Mouse (Mus musculus): Measurements from ENCODE around the gene Haus5. TPM values are rescaled to one million over a fixed set of nuclear protein-coding genes. Genes with fewer than 3 reads are reported as not detected.

Gene Haus5
- polyA plus RNA-seq, 1 experiment from 2014 or later: 41.2 TPM

- Histone ChIP-seq H3K27me3 (peaks cover 9% of the 10 kb centered on the region), H3K9me3 (replicated peaks) (no peaks in the 10 kb centered on the region), H3K36me3 (peaks cover 36% of the 10 kb centered on the region), H3K4me3 (replicated peaks) (peak within 1 kb of the TSS; percentile 77), H3K27ac (replicated peaks) (peak within 1 kb of the TSS; percentile 61), H3K4me2 (replicated peaks) (peak within 1 kb of the TSS; percentile 77), H3K9ac (peak within 1 kb of the TSS; percentile 74), H3K4me1 (peaks cover 11% of the 10 kb centered on the region)
- WGBS: 2% methylated on average over 44 of the region's 44 CpGs
- peak; percentile 93 for ATAC-seq (ENCODE audit: insufficient number of reproducible peaks, low FRiP score, low TSS enrichment, low read depth)
These were observed 39.0 kb downstream of the Haus5 start, which contains the start of gene Cox6b1 for GRCm38 (mm10) chr7:30625530-30626384. Cox6b1 (minus strand) TSS chr7:30626151.

- no peak overlapping the region for H3K27ac ChIP-seq (replicated peaks)
- no peak overlapping the region for H3K9ac ChIP-seq
- peaks cover 78% of the 10 kb centered on the region for H3K36me3 ChIP-seq
- no peaks in the 10 kb centered on the region for H3K27me3 ChIP-seq
- H3K4me2 ChIP-seq (replicated peaks): no peak overlapping the region
- ATAC-seq (ENCODE audit: insufficient number of reproducible peaks, low FRiP score, low TSS enrichment, low read depth): no peak
- H3K9me3 ChIP-seq (replicated peaks): no peaks in the 10 kb centered on the region
- H3K4me3 ChIP-seq (replicated peaks): no peak overlapping the region
- no peaks in the 10 kb centered on the region for H3K4me1 ChIP-seq
- WGBS: 88% methylated on average over 3 of the region's 3 CpGs
These were observed 45.6 kb downstream of the Haus5 start for GRCm38 (mm10) chr7:30619202-30619601.

GRCm38 (mm10) chr7:30618658-30619057 lies 46.1 kb downstream of the Haus5 start:
- Histone ChIP-seq H3K4me3 (replicated peaks) (no peak overlapping the region), H3K36me3 (peaks cover 74% of the 10 kb centered on the region), H3K27me3 (no peaks in the 10 kb centered on the region), H3K4me2 (replicated peaks) (no peak overlapping the region), H3K9me3 (replicated peaks) (no peaks in the 10 kb centered on the region), H3K27ac (replicated peaks) (no peak overlapping the region), H3K9ac (no peak overlapping the region; the same call in 1 of the 2 replicates), H3K4me1 (no peaks in the 10 kb centered on the region)
- ATAC-seq (ENCODE audit: insufficient number of reproducible peaks, low FRiP score, low TSS enrichment, low read depth): no peak
- WGBS: 98% methylated on average over 9 of the region's 9 CpGs

GRCm38 (mm10) chr7:30615049-30615760 lies 49.6 kb downstream of the Haus5 start:
- WGBS: 57% methylated on average over 5 of the region's 5 CpGs
- no peak overlapping the region for H3K4me3 ChIP-seq (replicated peaks)
- H3K4me1 ChIP-seq: no peaks in the 10 kb centered on the region
- no peaks in the 10 kb centered on the region for H3K9me3 ChIP-seq (replicated peaks)
- no peak for ATAC-seq (ENCODE audit: insufficient number of reproducible peaks, low FRiP score, low TSS enrichment, low read depth)
- H3K36me3 ChIP-seq: peaks cover 48% of the 10 kb centered on the region
- H3K27me3 ChIP-seq: no peaks in the 10 kb centered on the region
- H3K27ac ChIP-seq (replicated peaks): no peak overlapping the region
- H3K4me2 ChIP-seq (replicated peaks): no peak overlapping the region
- H3K9ac ChIP-seq: no peak overlapping the region

- Histone ChIP-seq H3K4me1 (no peaks in the 10 kb centered on the region), H3K27ac (replicated peaks) (no peak overlapping the region), H3K4me3 (replicated peaks) (no peak overlapping the region), H3K4me2 (replicated peaks) (no peak overlapping the region), H3K9me3 (replicated peaks) (no peaks in the 10 kb centered on the region), H3K9ac (no peak overlapping the region), H3K27me3 (no peaks in the 10 kb centered on the region), H3K36me3 (peaks cover 45% of the 10 kb centered on the region)
- 68% methylated on average over 2 of the region's 2 CpGs for WGBS
- no peak for ATAC-seq (ENCODE audit: insufficient number of reproducible peaks, low FRiP score, low TSS enrichment, low read depth)
These were observed 50.3 kb downstream of the Haus5 start for GRCm38 (mm10) chr7:30614454-30614853.

- no peak overlapping the region for H3K27ac ChIP-seq (replicated peaks)
- H3K9ac ChIP-seq: no peak overlapping the region
- H3K4me3 ChIP-seq (replicated peaks): no peak overlapping the region
- no peaks in the 10 kb centered on the region for H3K9me3 ChIP-seq (replicated peaks)
- no peaks in the 10 kb centered on the region for H3K27me3 ChIP-seq
- H3K4me2 ChIP-seq (replicated peaks): no peak overlapping the region
- H3K4me1 ChIP-seq: no peaks in the 10 kb centered on the region
- H3K36me3 ChIP-seq: peaks cover 37% of the 10 kb centered on the region
- WGBS: 25% methylated on average over 14 of the region's 14 CpGs
- ATAC-seq (ENCODE audit: insufficient number of reproducible peaks, low FRiP score, low TSS enrichment, low read depth): no peak; the same call in 1 of the 2 replicates
These were observed 51.2 kb downstream of the Haus5 start for GRCm38 (mm10) chr7:30613529-30614112.

- H3K36me3 ChIP-seq: peaks cover 29% of the 10 kb centered on the region
- no peak within 1 kb of the TSS for H3K27ac ChIP-seq (replicated peaks)
- no peaks in the 10 kb centered on the region for H3K27me3 ChIP-seq
- peaks cover 6% of the 10 kb centered on the region; the same call in 1 of the 2 replicates for H3K4me1 ChIP-seq
- no peak for ATAC-seq (ENCODE audit: insufficient number of reproducible peaks, low FRiP score, low TSS enrichment, low read depth)
- no peak within 1 kb of the TSS for H3K4me2 ChIP-seq (replicated peaks)
- no peaks in the 10 kb centered on the region for H3K9me3 ChIP-seq (replicated peaks)
- 65% methylated on average over 8 of the region's 8 CpGs for WGBS
- no peak within 1 kb of the TSS for H3K9ac ChIP-seq
- no peak within 1 kb of the TSS for H3K4me3 ChIP-seq (replicated peaks)
These were observed 52.0 kb downstream of the Haus5 start, which contains the start of gene Upk1a for GRCm38 (mm10) chr7:30612654-30613402. Upk1a (minus strand) TSS chr7:30612847.

- H3K27me3 ChIP-seq: no peaks in the 10 kb centered on the region
- H3K4me1 ChIP-seq: peaks cover 7% of the 10 kb centered on the region; the same call in 1 of the 2 replicates
- no peak for ATAC-seq (ENCODE audit: insufficient number of reproducible peaks, low FRiP score, low TSS enrichment, low read depth)
- no peak overlapping the region for H3K4me3 ChIP-seq (replicated peaks)
- no peak overlapping the region for H3K27ac ChIP-seq (replicated peaks)
- 55% methylated on average over 7 of the region's 7 CpGs for WGBS
- H3K9me3 ChIP-seq (replicated peaks): no peaks in the 10 kb centered on the region
- no peak overlapping the region for H3K9ac ChIP-seq
- no peak overlapping the region for H3K4me2 ChIP-seq (replicated peaks)
- 0 out of 2 replicates have a peak, but pooled peaks cover 1% of the 10 kb centered on the region for H3K36me3 ChIP-seq
These were observed 54.8 kb downstream of the Haus5 start for GRCm38 (mm10) chr7:30610043-30610442.

- WGBS: 48% methylated on average over 16 of the region's 16 CpGs
- no peak for ATAC-seq (ENCODE audit: insufficient number of reproducible peaks, low FRiP score, low TSS enrichment, low read depth)
- H3K9ac ChIP-seq: no peak overlapping the region
These were observed 56.3 kb downstream of the Haus5 start for GRCm38 (mm10) chr7:30608476-30608875.

GRCm38 (mm10) chr7:30607706-30608309 lies 57.0 kb downstream of the Haus5 start:
- Histone ChIP-seq H3K4me3 (replicated peaks) (no peak overlapping the region), H3K27me3 (no peaks in the 10 kb centered on the region), H3K9me3 (replicated peaks) (no peaks in the 10 kb centered on the region), H3K36me3 (no peaks in the 10 kb centered on the region), H3K9ac (no peak overlapping the region), H3K4me1 (peaks cover 7% of the 10 kb centered on the region; the same call in 1 of the 2 replicates), H3K4me2 (replicated peaks) (no peak overlapping the region; the same call in 1 of the 2 replicates), H3K27ac (replicated peaks) (no peak overlapping the region)
- 25% methylated on average over 8 of the region's 8 CpGs for WGBS
- no peak for ATAC-seq (ENCODE audit: insufficient number of reproducible peaks, low FRiP score, low TSS enrichment, low read depth)

More at GRCm38 (mm10) chr7:30608476-30608875, 56.3 kb downstream of the Haus5 start:
- no peaks in the 10 kb centered on the region for H3K9me3 ChIP-seq (replicated peaks)
- peaks cover 7% of the 10 kb centered on the region; the same call in 1 of the 2 replicates for H3K4me1 ChIP-seq
- H3K36me3 ChIP-seq: no peaks in the 10 kb centered on the region
- no peaks in the 10 kb centered on the region for H3K27me3 ChIP-seq
- no peak overlapping the region for H3K4me2 ChIP-seq (replicated peaks)
- H3K4me3 ChIP-seq (replicated peaks): no peak overlapping the region
- H3K27ac ChIP-seq (replicated peaks): no peak overlapping the region

All from embryonic facial prominence, embryonic 15.5 days (tissue).